Mouse (Mus musculus): ENCODE results near the gene Casp3. TPM values are rescaled to one million over a fixed set of nuclear protein-coding genes. Genes with fewer than 3 reads are reported as not detected.

Casp3 gene
- polyA plus RNA-seq, 1 experiment from 2014 or later = 73.3 TPM

DNA sequence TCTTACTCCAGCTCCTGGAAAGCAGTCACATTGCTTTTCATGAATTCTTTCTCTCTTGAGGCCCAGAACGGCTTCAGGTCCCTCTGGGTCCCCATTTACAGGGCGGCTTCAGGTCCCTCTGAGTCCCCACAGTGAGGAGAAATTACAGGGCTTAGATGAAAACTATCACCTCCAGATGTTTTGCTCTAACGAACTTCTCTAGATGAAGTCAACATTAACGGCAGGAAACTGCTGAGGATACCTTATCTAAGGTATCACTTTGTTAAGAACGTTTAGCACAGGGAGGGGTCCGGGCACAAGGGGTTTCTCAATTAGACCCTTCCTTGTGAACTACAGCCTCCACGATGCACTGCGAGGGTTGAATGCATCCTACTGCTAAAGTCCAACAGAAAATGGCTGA lies 1.2 kb upstream of the Casp3 start:
- WGBS = 55% methylated on average over 8 of the region's 8 CpGs
- H3K9me3 ChIP-seq = no peaks in the 10 kb centered on the region

DNA sequence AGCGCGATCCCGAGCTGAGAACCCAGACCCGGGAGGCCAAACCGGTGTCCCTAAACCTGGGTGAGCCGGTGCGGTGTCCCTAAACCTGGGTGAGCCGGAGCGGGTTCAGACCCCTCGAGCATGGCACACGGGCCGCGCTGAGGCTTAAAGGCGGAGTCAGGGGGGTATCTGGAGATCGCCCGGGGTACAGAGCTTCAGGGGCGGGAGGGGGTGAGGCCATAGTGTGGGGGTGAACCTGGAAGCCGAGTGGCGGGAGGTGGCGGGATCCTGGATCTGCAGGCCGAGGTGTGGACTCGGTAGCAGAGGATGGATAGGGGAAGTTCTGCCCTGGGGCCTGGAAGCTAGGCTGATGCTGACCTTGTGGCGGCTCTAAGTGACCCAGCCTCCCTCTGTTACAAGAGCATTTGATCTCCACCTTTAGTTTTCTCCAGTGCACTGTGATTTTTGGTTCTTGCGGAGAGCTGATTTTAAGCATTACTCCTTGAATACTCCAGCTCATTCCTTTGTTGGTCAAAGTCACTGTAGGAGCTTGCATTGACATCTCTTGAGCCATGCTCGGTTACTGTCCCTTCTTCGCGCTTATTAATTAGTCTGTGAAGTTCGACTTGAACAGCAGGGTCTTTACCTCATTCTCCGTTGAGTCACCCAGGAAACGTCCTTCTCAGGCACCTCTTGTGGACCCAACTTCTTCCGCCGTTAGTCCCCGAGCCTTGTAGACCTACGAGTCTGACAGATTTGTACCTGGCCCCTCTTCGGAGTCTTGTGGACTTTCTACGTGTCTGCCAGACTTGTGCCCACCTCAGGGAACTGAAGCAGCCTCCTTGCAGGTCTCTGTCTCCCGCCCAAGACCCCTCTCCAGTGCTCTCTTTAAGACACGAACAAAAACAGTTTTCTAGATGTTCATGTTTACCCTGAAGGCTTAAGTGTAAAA lies 864 bp downstream of the Casp3 start:
- H3K27ac ChIP-seq = peak overlapping the region; percentile 89
- peaks cover 25% of the 10 kb centered on the region for H3K4me1 ChIP-seq
- H3K4me3 ChIP-seq = peak overlapping the region; percentile 88
- H3K27me3 ChIP-seq (ENCODE audit: insufficient read depth, poor library complexity, severe bottlenecking) = no peaks in the 10 kb centered on the region
- H3K9me3 ChIP-seq = no peaks in the 10 kb centered on the region
- under 1% methylated on average over 38 of the region's 38 CpGs for WGBS
- H3K36me3 ChIP-seq = no peaks in the 10 kb centered on the region
- DNase-seq (ENCODE audit: low spot score) = no peak

More for the DNA sequence above, 1.2 kb upstream of the Casp3 start:
- Histone ChIP-seq H3K4me1 (peaks cover 25% of the 10 kb centered on the region), H3K27ac (0 out of 2 replicates have a peak overlapping the region, but pooled peaks have one; percentile 89), H3K4me3 (peak overlapping the region; percentile 88), H3K36me3 (no peaks in the 10 kb centered on the region), H3K27me3 (ENCODE audit: insufficient read depth, poor library complexity, severe bottlenecking) (no peaks in the 10 kb centered on the region)
- no peak for DNase-seq (ENCODE audit: low spot score)

DNA sequence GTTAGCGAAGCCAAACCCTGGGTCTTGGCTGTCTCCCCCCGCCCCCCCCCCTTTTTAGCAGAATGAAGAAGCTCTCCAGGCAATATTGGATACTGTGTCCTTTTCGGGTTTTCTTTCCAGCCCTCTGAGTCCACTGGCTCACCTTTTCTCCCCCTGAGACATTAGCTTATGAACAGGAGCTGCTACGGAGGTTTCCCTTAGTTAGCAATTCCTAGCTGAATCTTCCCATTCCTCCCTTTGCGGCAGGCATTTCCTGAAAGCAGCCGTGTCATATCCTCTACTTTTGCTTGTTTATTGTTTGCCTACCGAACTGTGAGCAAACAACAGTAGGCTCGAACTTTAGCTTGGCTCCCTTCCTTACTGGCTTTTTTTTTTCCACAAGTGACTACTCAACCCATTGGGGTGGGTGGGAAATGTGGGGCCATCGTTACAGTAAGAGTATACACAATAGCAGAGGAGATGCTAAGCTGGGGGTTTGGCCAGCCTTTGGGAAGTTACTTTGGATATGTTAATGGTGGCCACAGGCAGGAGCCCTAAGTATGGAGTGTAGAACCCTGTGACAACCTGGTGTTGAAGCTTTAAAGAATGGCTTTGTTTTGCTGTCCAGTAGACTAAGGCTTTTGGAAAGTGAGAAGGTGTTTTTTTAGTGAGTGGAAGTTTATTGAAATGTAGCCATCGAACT lies 1.7 kb downstream of the Casp3 start:
- Histone ChIP-seq H3K36me3 (no peaks in the 10 kb centered on the region), H3K27me3 (ENCODE audit: insufficient read depth, poor library complexity, severe bottlenecking) (no peaks in the 10 kb centered on the region), H3K4me3 (peak overlapping the region; percentile 88), H3K4me1 (peaks cover 19% of the 10 kb centered on the region), H3K9me3 (no peaks in the 10 kb centered on the region), H3K27ac (peak overlapping the region; percentile 89)
- DNase-seq (ENCODE audit: low spot score) = no peak
- 7% methylated on average over 10 of the region's 10 CpGs for WGBS

DNA sequence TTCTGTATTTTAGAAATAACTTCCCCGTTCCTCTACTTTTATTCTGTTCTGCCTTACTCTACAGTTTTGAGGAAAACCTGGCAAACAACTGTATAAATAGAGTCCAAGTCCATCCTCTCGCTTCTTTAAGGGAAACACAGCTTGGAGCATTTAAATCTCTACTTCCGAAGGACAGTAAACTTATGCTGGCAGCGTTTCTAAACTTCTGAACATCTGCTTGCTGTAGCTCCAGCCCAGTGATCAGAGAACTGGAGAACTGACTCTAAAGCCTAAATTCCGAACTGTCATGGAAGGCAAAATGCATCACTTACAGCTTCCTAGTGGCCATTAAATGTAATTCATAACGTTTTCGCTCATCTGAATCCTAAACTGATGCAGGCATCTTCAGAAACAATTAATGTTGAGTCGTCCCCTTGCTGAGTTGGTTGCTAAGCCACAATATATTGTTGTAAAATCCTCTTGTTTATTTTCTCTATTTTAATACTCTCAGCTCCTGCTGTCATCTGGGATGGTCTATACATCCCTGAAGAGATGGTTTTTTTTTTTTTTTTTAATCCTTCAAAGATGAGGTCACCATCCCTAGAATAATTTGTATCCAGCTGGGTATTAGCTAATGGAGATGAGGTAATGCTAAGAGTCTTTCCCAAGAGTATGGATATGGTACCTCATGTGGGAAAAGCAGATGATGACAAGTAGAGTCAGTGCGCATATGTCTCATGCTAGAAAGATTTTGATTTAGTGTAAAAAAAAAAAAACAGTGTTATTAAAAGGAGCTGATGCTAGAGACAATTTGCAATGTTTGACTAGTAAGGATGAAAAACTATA lies 5.6 kb downstream of the Casp3 start:
- WGBS = 90% methylated on average over 9 of the region's 9 CpGs
- no peak overlapping the region for H3K4me3 ChIP-seq
- H3K27me3 ChIP-seq (ENCODE audit: insufficient read depth, poor library complexity, severe bottlenecking) = no peaks in the 10 kb centered on the region

DNA sequence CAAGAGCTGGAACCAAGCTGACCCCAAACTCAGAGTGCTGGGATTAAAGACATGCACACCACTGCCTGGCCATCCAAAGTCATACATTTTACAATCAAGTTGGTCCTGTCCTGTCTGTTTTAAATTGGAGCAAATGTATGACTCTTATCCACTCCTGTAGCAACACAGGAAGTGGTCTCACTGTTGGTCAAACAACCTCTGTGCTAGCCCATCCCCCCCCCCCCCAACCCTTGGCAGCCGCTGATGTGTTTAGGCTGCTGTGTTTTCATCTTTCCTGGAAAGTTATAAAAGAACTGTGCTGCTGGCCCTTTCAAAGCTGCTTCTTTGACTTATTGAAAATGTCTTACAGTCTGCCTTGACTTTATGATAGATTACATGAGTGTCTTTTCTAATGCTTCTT lies 8.1 kb downstream of the Casp3 start:
- no peak overlapping the region for H3K27ac ChIP-seq
- H3K9me3 ChIP-seq = no peaks in the 10 kb centered on the region
- 56% methylated on average over 1 of the region's 1 CpGs for WGBS

More for the DNA sequence above, 5.6 kb downstream of the Casp3 start:
- no peaks in the 10 kb centered on the region for H3K36me3 ChIP-seq
- peaks cover 12% of the 10 kb centered on the region for H3K4me1 ChIP-seq
- H3K27ac ChIP-seq = no peak overlapping the region
- no peaks in the 10 kb centered on the region for H3K9me3 ChIP-seq
- DNase-seq (ENCODE audit: low spot score) = no peak

DNA sequence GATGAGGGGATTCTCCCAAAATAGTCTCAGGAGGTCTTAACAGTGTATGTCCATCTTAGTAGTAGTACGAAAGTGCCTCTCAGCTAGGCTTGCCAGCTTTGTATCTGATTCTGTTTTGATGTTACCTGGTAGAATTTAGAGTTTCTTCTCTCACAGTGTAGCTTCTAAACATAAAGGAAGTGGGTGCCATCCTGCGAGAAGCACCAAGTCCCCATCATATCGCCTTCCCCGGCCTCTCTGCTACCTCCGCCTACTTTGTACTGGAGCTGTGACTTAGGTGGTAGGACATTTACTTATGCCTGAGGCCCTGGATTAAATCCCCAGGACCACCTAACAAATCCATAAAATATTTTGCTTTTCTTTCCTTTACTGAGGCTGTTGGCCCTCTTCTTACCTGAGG lies 9.6 kb downstream of the Casp3 start:
- peaks cover 11% of the 10 kb centered on the region; the same call in 1 of the 2 replicates for H3K36me3 ChIP-seq
- no peaks in the 10 kb centered on the region for H3K9me3 ChIP-seq
- no peak overlapping the region for H3K27ac ChIP-seq
- WGBS = 90% methylated on average over 5 of the region's 5 CpGs
- no peak for DNase-seq (ENCODE audit: low spot score)
- H3K4me3 ChIP-seq = no peak overlapping the region
- H3K4me1 ChIP-seq = peaks cover 2% of the 10 kb centered on the region; the same call in 1 of the 2 replicates
- H3K27me3 ChIP-seq (ENCODE audit: insufficient read depth, poor library complexity, severe bottlenecking) = no peaks in the 10 kb centered on the region

More for the DNA sequence above, 8.1 kb downstream of the Casp3 start:
- no peaks in the 10 kb centered on the region for H3K27me3 ChIP-seq (ENCODE audit: insufficient read depth, poor library complexity, severe bottlenecking)
- no peak for DNase-seq (ENCODE audit: low spot score)
- no peak overlapping the region for H3K4me3 ChIP-seq
- 0 out of 2 replicates have a peak, but pooled peaks cover under 1% of the 10 kb centered on the region for H3K36me3 ChIP-seq
- peaks cover 2% of the 10 kb centered on the region; the same call in 1 of the 2 replicates for H3K4me1 ChIP-seq

DNA sequence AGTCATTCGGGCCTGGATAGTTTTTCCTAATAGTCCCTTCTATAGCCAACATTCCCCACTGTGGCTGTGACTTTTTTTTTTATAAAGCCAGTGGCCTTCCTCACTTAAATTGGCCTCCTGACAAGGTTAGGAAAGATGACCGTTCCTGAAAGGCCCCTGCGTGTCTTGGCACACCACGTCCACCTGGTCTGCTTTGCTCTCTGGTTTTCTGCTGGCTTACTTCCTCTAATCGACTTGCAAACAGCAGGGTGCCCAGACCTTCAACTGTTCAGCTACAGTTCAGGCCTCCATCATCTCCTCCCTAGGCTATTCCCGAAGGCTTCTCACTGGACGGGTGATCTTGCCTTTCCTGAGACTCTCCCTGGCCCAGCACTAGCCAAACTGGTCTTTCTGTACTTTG lies 10.8 kb downstream of the Casp3 start:
- Histone ChIP-seq H3K27ac (no peak overlapping the region), H3K36me3 (peaks cover 18% of the 10 kb centered on the region), H3K4me3 (no peak overlapping the region), H3K27me3 (ENCODE audit: insufficient read depth, poor library complexity, severe bottlenecking) (no peaks in the 10 kb centered on the region), H3K4me1 (peaks cover 6% of the 10 kb centered on the region; the same call in 1 of the 2 replicates), H3K9me3 (no peaks in the 10 kb centered on the region)
- DNase-seq (ENCODE audit: low spot score) = no peak
- 75% methylated on average over 7 of the region's 7 CpGs for WGBS

DNA sequence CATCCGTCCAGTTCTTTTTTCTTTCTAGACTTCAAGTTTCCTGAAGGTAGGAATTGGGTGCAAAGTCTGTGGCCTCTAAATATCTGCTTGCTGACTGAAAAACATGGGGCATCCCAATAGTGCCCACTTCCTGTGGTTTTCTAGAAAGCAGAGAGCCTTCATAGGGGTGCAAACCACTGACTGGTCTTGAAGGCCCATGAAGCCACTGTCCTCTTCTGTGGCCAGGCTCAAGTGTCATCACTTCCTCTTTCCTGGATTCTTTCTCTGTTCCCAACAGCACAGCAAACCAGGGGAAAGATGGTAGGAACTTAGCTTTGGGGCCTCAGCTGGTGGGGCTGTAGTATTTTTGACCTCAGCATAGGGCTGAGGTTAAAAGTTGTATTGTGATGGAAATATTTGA lies 11.6 kb downstream of the Casp3 start:
- H3K4me3 ChIP-seq = no peak overlapping the region
- peaks cover 26% of the 10 kb centered on the region for H3K36me3 ChIP-seq
- 87% methylated on average over 1 of the region's 1 CpGs for WGBS
- no peaks in the 10 kb centered on the region for H3K9me3 ChIP-seq
- no peaks in the 10 kb centered on the region for H3K27me3 ChIP-seq (ENCODE audit: insufficient read depth, poor library complexity, severe bottlenecking)
- H3K27ac ChIP-seq = no peak overlapping the region
- peaks cover 6% of the 10 kb centered on the region; the same call in 1 of the 2 replicates for H3K4me1 ChIP-seq
- no peak for DNase-seq (ENCODE audit: low spot score)

DNA sequence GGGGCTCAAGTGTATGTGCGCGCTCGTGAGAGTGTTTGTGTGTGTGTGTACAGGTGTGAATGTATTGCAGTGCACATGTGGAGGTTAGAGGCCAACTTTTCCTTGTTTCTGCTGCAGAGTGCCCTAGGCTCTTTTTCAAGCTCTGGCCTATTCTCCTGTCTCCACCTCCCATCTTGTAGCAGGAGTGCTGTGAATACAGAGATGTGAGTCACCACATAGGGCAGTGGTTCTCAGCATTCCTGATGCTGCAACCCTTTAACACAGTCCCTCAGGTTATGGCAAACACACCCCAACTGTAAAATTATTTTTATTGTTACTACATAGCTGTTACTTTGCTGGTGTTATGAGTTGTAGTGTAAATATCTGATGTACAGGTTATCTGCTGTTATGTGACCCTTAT lies 13.3 kb downstream of the Casp3 start:
- 96% methylated on average over 3 of the region's 3 CpGs for WGBS
- peaks cover 6% of the 10 kb centered on the region; the same call in 1 of the 2 replicates for H3K4me1 ChIP-seq
- peaks cover 43% of the 10 kb centered on the region for H3K36me3 ChIP-seq
- no peaks in the 10 kb centered on the region for H3K9me3 ChIP-seq
- H3K27me3 ChIP-seq (ENCODE audit: insufficient read depth, poor library complexity, severe bottlenecking) = no peaks in the 10 kb centered on the region
- H3K4me3 ChIP-seq = no peak overlapping the region
- H3K27ac ChIP-seq = no peak overlapping the region
- no peak for DNase-seq (ENCODE audit: low spot score)

DNA sequence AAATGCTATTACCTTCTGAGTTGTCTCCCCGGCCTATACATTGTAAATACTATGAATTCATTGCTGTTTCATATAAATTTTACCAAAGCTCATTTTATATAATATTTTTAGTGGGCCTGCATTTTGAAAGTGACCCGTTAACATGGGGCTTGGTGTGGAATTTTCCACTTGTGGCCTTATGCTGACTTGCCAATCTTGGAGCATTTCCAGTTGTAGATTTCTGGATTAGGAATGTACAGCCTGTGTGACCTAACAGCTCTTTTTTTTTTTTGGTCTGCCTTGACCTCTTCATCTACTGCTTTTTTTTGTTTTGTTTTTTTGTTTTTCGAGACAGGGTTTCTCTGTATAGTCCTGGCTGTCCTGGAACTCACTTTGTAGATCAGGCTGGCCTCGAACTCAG lies 13.8 kb downstream of the Casp3 start:
- no peak for DNase-seq (ENCODE audit: low spot score)
- H3K4me1 ChIP-seq = peaks cover 4% of the 10 kb centered on the region; the same call in 1 of the 2 replicates
- H3K27ac ChIP-seq = no peak overlapping the region
- WGBS = 85% methylated on average over 4 of the region's 4 CpGs
- H3K36me3 ChIP-seq = peaks cover 48% of the 10 kb centered on the region
- H3K4me3 ChIP-seq = no peak overlapping the region
- no peaks in the 10 kb centered on the region for H3K9me3 ChIP-seq
- no peaks in the 10 kb centered on the region for H3K27me3 ChIP-seq (ENCODE audit: insufficient read depth, poor library complexity, severe bottlenecking)

DNA sequence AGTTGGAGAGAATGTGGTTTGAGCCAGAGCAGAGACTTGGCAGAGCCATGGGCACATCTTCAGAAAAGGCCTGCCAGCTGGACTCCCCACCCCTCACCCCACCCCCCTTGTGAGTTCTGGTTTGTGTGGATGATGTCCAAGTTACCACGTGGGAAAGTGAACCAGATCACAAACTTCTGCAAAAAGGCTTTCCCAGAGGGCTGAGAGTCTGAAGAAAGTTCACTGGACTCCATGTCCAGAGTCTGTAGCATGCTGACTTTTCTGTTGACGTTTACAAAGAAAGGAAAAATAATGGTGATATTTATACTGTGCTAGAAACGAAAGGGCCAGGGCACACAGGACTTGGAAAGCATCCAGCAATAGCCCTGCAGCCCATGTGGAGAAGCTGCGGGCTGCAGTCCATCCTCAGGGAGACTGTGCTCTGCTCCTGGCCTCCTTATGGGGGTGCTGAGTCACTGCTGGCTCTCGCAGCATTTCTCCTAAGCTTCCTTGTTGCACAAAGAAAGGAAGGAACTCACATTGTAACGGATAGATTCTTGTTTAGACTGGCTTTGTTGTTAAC lies 22.0 kb downstream of the Casp3 start:
- H3K27me3 ChIP-seq (ENCODE audit: insufficient read depth, poor library complexity, severe bottlenecking) = no peaks in the 10 kb centered on the region
- H3K4me1 ChIP-seq = no peaks in the 10 kb centered on the region
- H3K27ac ChIP-seq = no peak overlapping the region
- H3K36me3 ChIP-seq = peaks cover 42% of the 10 kb centered on the region
- no peak for DNase-seq (ENCODE audit: low spot score)
- whole genome bisulfite sequencing = 62% methylated on average over 6 of the region's 6 CpGs
- H3K9me3 ChIP-seq = no peaks in the 10 kb centered on the region
- no peak overlapping the region for H3K4me3 ChIP-seq

DNA sequence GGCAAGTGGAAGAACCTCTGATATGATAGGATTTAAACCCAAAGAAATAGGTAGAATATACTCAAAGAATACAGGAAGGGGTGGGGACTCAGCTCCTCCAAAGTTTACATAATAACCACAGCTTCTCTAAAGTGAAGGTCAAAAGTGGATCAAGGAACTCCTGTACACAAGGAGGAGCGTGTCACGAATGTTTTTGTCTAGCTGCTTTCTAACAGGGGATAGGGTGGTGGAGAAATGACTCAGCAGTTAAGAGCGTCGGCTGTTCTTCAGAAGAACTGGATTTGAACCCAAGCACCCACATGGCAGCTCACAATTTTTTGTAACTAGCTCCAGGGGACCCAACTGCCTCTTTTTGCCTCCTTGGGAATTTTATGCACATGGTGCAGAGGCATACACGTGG lies 22.8 kb downstream of the Casp3 start:
- no peaks in the 10 kb centered on the region for H3K4me1 ChIP-seq
- H3K4me3 ChIP-seq = no peak overlapping the region
- H3K27me3 ChIP-seq (ENCODE audit: insufficient read depth, poor library complexity, severe bottlenecking) = no peaks in the 10 kb centered on the region
- no peaks in the 10 kb centered on the region for H3K9me3 ChIP-seq
- DNase-seq (ENCODE audit: low spot score) = no peak
- no peak overlapping the region for H3K27ac ChIP-seq
- peaks cover 35% of the 10 kb centered on the region for H3K36me3 ChIP-seq
- 73% methylated on average over 5 of the region's 5 CpGs for WGBS
